Mouse (Mus musculus) hindbrain, embryonic 16.5 days (tissue): Measurements from ENCODE around the gene Shc1. TPM values are rescaled to one million over a fixed set of nuclear protein-coding genes. Genes with fewer than 3 reads are reported as not detected.
A peak's percentile ranks its signal among the peaks of the same experiment; 100 is the strongest.

Experiments
- ATAC-seq: fragments of 200-750 bp; cut with Nextera tagmentation; 2 replicates; pipeline ENCODE4 v1.8.0; 2017; ENCODE audit warnings: moderate TSS enrichment, moderate library complexity
- H3K27ac ChIP-seq: fragments of 300-500 bp; sonication (generic); 2 replicates; pipeline ENCODE4 v1.5.1; 2014; ENCODE audit warnings: low read depth, mild to moderate bottlenecking, control low read depth, low read length, moderate library complexity
- H3K27me3 ChIP-seq: fragments of 300-500 bp; sonication (generic); replicated peaks from 2 replicates; pipeline ENCODE4 v1.6.1; 2014; ENCODE audit warnings: low read length; ENCODE audit not compliant: control insufficient read depth, insufficient read depth
- H3K36me3 ChIP-seq: fragments of 300-500 bp; sonication (generic); 2 replicates; pipeline ENCODE4 v1.6.1; 2014; ENCODE audit warnings: mild to moderate bottlenecking, low read length, moderate library complexity, mixed read lengths; ENCODE audit not compliant: control insufficient read depth, insufficient read depth
- H3K4me1 ChIP-seq: fragments of 300-500 bp; sonication (generic); 2 replicates; pipeline ENCODE4 v1.6.1; 2014; ENCODE audit warnings: low read depth, low read length; ENCODE audit not compliant: control insufficient read depth, insufficient read depth
- H3K4me2 ChIP-seq: fragments of 300-500 bp; sonication (generic); 2 replicates; pipeline ENCODE4 v1.6.1; 2014; ENCODE audit warnings: mild to moderate bottlenecking, low read length, control low read depth, moderate library complexity
- H3K4me3 ChIP-seq: fragments of 300-500 bp; sonication (generic); 2 replicates; pipeline ENCODE4 v1.5.1; 2014; ENCODE audit warnings: mild to moderate bottlenecking, low read length, control low read depth, moderate library complexity
- H3K9ac ChIP-seq: fragments of 300-500 bp; sonication (generic); 2 replicates; pipeline ENCODE4 v1.6.1; 2014; ENCODE audit warnings: low read depth, mild to moderate bottlenecking, control low read depth, low read length, moderate library complexity
- H3K9me3 ChIP-seq: fragments of 300-500 bp; sonication (generic); 2 replicates; pipeline ENCODE4 v1.6.1; 2014; ENCODE audit warnings: mild to moderate bottlenecking, low read length, moderate library complexity; ENCODE audit not compliant: control insufficient read depth
- WGBS: fragments of 180-500 bp; shearing (Covaris S2); extraction: QIAGEN DNeasy Blood & Tissue Kit; methylation state at CpG from one replicate; pipeline ENCODE4 v1.1.7; 2014; 5-methylcytosine and 5-hydroxymethylcytosine counted together
- polyA plus RNA-seq: library from polyadenylated mRNA; unstranded; fragments of >200 nt; fragmentation: Nextera tagmentation; extraction: Ambion mirVana; gene quantifications from 2 replicates; pipeline ENCODE4 v1.2.1, GENCODE M21; 2015

Gene Shc1
- polyA plus RNA-seq, 1 experiment from 2014 or later: 16.9 TPM

DNA sequence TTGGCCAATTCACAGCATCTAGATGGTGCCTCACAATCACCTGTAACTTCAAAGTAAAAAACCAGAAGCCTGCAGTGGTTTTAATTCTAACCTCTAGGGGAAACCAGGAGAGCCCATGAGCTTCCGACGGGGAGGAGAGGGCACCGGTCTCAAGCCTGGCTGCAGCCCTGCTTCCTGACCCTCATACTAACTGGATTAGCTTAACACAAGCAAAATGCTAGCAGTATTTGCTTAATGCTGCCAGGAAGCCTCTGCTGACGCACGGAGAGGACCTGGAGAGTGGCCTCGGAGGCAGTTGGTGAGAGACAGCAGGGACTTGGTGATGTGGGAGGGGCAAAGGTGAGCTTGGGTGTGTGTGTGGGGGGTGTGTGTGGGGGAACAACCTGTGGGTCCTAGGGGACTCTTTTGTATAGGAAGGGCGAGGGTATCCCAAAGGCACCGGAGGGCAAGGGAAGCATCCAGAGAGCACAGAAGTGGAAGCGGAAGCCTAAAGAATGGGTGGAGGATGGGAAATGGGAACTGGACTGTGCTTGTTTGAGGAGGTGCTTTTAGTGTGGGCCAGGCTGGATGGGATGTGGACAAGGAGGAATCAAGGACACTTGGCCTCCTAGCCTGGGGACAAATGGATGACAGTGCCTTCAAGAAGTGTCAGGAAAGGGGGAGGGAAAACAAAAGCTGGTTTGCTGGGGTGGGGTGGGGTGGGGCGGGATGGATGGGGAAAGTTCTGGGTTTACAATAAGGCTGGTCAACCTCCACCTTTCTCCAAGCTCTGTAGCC lies 36.3 kb downstream of the Shc1 start, which contains the start of gene Pmvk:
Gene Pmvk (plus strand): TSS at position 141 of the 777 bp plus-strand sequence.
- Histone ChIP-seq H3K4me1 (peaks cover 6% of the 10 kb centered on the region; the same call in 1 of the 2 replicates), H3K27ac (no peak within 1 kb of the TSS), H3K4me3 (no peak within 1 kb of the TSS), H3K9ac (no peak within 1 kb of the TSS), H3K4me2 (no peak within 1 kb of the TSS), H3K9me3 (no peaks in the 10 kb centered on the region), H3K27me3 (no peaks in the 10 kb centered on the region), H3K36me3 (no peaks in the 10 kb centered on the region)
- WGBS: 74% methylated on average over 10 of the region's 10 CpGs
- ATAC-seq: no peak

DNA sequence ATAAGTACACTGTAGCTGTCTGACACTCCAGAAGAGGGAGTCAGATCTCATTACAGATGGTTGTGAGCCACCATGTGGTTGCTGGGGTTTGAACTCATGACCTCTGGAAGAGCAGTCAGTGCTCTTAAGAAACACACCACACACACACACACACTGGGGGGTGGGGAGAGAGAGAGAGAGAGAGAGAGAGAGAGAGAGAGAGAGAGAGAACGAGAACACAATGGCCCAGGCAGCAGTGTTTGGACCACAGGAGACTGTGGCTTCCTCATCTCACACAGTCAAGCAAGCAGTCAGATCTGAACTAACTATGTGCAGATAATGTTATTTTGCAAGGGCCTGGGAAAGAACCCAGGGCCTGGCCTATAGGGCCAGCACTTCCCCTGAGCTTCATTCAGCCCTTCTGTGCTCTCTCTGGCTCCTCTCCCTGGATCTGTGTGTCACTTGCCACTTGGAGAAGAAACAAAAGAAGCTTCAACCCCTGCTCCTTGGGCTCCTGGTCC lies 37.6 kb downstream of the Shc1 start:
- H3K4me1 ChIP-seq: peaks cover 13% of the 10 kb centered on the region
- H3K9me3 ChIP-seq: no peaks in the 10 kb centered on the region
- ATAC-seq: no peak
- H3K27ac ChIP-seq: no peak overlapping the region
- H3K4me3 ChIP-seq: no peak overlapping the region
- WGBS: 50% methylated on average over 1 of the region's 1 CpGs
- no peak overlapping the region for H3K4me2 ChIP-seq
- H3K27me3 ChIP-seq: no peaks in the 10 kb centered on the region
- no peaks in the 10 kb centered on the region for H3K36me3 ChIP-seq
- H3K9ac ChIP-seq: no peak overlapping the region

DNA sequence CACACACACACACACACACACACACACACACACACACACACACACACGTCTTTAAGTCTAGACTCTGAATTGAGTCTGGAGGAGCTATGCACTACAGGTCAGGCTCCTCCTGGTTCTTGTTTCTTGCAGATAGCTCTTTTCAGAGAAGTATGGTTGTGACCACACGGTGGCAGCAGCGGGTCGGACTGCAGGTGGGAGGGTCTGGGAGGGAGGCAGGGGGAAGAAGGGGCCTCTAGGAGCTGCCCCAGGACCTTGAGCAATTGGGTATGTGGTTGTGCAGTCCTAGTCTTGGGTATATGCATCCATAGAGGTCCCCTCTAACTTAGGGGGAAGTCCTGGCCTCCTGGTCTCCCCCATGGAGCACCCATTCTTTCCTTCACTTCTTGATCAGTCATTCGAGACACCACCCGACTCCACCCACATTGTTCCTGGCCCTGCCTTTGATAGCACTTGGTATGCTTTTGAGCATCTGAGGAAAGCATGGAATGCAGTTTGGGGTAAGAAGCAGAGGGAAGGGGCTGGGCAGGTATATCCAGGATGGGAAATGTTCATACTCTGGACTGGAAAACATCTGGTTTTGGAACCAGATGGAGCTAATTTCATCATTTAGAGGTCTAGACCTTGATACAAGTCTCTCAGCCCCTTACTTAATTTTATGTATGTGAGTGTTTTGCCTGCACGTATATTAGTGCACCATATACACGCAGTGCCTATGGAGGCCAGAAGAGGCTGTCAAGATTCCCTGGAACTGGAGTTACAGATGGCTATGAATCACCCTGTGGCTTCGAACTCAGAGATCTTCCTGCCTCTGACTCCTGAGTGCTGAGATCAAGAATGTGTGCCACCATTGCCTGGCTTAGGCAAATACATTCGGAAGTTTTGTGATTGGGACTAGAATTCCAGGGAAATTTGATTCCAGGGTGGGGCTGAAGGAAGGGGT lies 38.8 kb downstream of the Shc1 start:
- Histone ChIP-seq H3K36me3 (no peaks in the 10 kb centered on the region), H3K27me3 (no peaks in the 10 kb centered on the region), H3K4me3 (no peak overlapping the region), H3K9me3 (no peaks in the 10 kb centered on the region), H3K4me1 (peaks cover 11% of the 10 kb centered on the region), H3K4me2 (no peak overlapping the region), H3K9ac (no peak overlapping the region), H3K27ac (no peak overlapping the region)
- WGBS: 31% methylated on average over 10 of the region's 10 CpGs
- no peak for ATAC-seq

DNA sequence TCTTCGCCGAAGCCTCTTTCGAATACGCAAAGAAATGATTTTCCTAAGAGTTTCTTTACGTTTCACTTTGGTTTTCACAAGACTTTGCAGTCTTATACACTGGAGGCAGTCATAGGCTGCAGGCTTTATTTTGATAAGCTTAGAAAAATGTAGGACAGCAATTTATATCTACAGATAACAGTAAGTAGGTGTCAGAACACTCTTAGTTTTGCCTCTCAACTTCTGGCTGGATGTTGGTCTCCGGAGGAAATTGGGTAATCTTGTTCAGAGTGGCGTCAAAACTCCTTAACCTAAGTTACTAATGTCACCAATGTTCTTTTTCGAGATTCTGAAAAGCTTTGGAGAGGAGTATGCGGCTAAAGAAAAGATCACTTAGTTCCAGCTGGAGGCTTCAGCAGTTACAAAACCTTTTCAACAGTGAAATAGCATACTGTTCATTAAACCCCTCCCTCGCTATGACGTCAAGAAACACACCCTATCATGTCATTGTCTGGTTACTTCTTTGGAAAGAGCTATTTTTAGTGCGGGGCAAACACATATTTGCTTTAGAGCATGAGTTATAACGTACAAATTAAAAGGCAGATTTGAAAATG lies 40.2 kb downstream of the Shc1 start:
- peaks cover 11% of the 10 kb centered on the region for H3K4me1 ChIP-seq
- peak overlapping the region; percentile 51 for H3K4me3 ChIP-seq
- no peaks in the 10 kb centered on the region for H3K27me3 ChIP-seq
- peak overlapping the region; percentile 56 for H3K4me2 ChIP-seq
- H3K27ac ChIP-seq: peak overlapping the region; percentile 80; the same call in 1 of the 2 replicates
- no peaks in the 10 kb centered on the region for H3K9me3 ChIP-seq
- no peaks in the 10 kb centered on the region for H3K36me3 ChIP-seq
- H3K9ac ChIP-seq: no peak overlapping the region; the same call in 1 of the 2 replicates
- ATAC-seq: peak; percentile 61
- WGBS: 45% methylated on average over 13 of the region's 13 CpGs

DNA sequence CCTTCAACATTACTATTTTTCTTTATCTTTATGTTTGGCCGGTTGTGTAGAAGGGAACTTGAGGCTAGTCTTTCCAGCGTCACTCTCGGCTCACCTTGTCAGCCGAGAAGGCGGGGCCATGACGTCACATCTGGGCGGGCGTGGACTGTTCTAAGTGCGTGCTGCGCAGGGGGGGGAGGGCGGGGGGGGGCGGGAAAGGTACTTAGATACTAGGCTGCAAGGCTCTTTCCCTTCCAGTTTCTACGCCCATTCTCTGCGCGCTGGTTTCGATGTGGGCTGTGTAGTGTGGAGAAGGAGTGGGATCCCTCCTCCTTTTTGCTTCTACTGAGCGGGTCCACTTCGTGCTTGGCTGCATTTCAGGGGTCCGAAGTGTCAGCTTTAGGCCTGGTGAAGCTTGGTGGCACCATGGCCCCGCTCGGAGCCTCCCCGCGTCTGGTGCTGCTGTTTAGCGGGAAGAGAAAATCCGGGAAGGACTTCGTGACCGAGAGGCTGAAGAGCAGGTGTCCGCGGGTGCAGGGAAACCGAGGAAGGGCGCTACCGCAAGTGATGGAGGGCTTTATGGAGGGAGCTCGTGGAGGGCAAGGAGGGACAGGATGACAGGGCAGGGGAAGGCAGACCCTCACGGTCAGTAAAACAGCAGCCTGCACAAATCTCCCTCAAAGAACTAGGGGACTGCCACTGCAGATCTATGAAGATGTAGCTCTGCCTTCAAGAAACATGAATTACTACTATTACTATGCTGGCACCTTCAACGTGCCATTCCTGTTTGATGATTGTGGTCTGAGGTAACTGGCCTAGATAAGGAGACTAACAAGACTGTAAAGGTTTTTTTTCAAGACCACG lies 40.9 kb downstream of the Shc1 start:
- peak overlapping the region; percentile 56 for H3K4me2 ChIP-seq
- peak overlapping the region; percentile 51 for H3K4me3 ChIP-seq
- peak overlapping the region; percentile 77 for H3K9ac ChIP-seq
- H3K36me3 ChIP-seq: no peaks in the 10 kb centered on the region
- no peaks in the 10 kb centered on the region for H3K27me3 ChIP-seq
- peak overlapping the region; percentile 80 for H3K27ac ChIP-seq
- WGBS: under 1% methylated on average over 32 of the region's 36 CpGs
- peaks cover 11% of the 10 kb centered on the region for H3K4me1 ChIP-seq
- peak; percentile 91 for ATAC-seq
- H3K9me3 ChIP-seq: no peaks in the 10 kb centered on the region

DNA sequence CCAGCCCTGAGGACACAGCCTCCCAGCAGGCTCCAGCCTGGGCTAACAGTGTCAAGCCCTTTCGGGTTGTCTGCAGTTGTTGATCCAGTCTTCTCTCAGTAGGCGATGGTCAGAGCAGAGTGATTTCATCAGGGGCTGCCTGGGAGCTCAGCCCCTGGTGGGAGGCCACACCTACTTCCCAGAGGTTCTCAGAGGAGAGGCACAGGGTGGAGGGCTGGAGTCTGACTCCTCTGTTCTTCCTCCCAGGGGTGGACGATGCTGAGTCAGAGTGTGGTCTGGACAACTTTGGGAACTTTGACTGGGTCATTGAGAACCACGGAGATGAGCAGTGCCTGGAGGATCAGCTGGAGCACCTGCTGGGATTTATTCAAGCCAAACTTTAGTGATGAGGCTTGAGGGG lies 50.0 kb downstream of the Shc1 start:
- no peak for ATAC-seq
- H3K27me3 ChIP-seq: no peaks in the 10 kb centered on the region
- no peaks in the 10 kb centered on the region for H3K4me1 ChIP-seq
- no peak overlapping the region for H3K4me3 ChIP-seq
- H3K9ac ChIP-seq: no peak overlapping the region
- H3K9me3 ChIP-seq: no peaks in the 10 kb centered on the region
- no peak overlapping the region for H3K27ac ChIP-seq
- H3K36me3 ChIP-seq: peaks cover 9% of the 10 kb centered on the region
- 55% methylated on average over 4 of the region's 4 CpGs for WGBS
- no peak overlapping the region for H3K4me2 ChIP-seq

DNA sequence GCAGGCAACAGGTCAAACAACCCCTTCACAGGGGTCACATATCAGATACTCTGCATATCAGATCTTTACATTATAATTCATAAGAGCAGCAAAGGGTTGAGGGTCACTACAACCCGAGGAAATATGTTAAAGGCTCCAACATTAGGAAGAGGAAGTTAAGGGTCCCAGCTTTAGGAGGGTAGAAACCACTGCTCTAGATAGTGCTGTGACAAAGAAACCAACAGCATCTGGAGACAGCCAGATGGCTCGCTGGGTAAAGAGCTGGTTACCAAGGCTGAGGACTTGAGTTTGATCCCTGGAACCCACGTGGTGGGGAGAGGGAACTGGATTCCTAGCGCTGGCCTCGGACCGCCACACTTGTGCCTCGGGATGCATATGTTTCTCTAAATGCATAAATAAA lies 54.0 kb downstream of the Shc1 start:
- H3K4me1 ChIP-seq: no peaks in the 10 kb centered on the region
- no peak overlapping the region for H3K9ac ChIP-seq
- H3K27me3 ChIP-seq: no peaks in the 10 kb centered on the region
- no peak overlapping the region for H3K27ac ChIP-seq
- no peaks in the 10 kb centered on the region for H3K9me3 ChIP-seq
- no peak overlapping the region for H3K4me2 ChIP-seq
- H3K4me3 ChIP-seq: no peak overlapping the region
- WGBS: 80% methylated on average over 7 of the region's 7 CpGs
- H3K36me3 ChIP-seq: peaks cover 9% of the 10 kb centered on the region
- no peak for ATAC-seq

DNA sequence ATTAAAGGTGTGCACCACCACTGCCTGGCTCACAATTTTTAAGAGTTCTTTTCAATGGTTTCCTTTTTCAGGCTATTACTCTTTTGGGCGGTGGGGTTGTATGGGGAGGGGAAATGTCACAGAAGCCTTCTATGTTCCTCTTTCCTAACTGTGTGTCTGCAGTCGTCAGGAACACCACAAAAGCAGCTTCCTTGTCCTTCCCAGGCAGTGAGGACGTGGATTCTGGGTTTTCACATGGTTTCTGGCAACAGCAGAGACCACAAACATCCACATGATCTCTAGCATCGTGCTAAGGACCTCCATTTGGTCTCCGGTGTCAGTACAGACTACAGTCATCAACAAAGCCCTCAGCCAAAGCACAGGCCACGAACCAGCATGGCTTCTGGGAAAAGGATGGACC lies 55.6 kb downstream of the Shc1 start:
- Histone ChIP-seq H3K36me3 (no peaks in the 10 kb centered on the region), H3K27me3 (no peaks in the 10 kb centered on the region), H3K9ac (no peak overlapping the region), H3K4me2 (no peak overlapping the region), H3K27ac (no peak overlapping the region), H3K9me3 (no peaks in the 10 kb centered on the region), H3K4me1 (no peaks in the 10 kb centered on the region), H3K4me3 (no peak overlapping the region)
- no peak for ATAC-seq
- WGBS: 71% methylated on average over 6 of the region's 6 CpGs
